Mouse (Mus musculus) neural tube, embryonic 13.5 days (tissue): Measurements from ENCODE around the gene Gm11939. TPM values are rescaled to one million over a fixed set of nuclear protein-coding genes. Genes with fewer than 3 reads are reported as not detected.
A peak's percentile ranks its signal among the peaks of the same experiment; 100 is the strongest.
"Not testable (repeated sequence)": the region's sequence is repeated elsewhere in the genome, so short reads cannot be mapped to it uniquely, and the experiment has no call there.

Experiments used
- ATAC-seq: fragments of 200-750 bp; cut with Nextera tagmentation; 2 replicates; pipeline ENCODE4 v1.8.0; 2017; ENCODE audit warnings: low read depth, mild to moderate bottlenecking, moderate TSS enrichment, moderate library complexity
- H3K27ac ChIP-seq: fragments of 300-500 bp; sonication (generic); replicated peaks from 2 replicates; pipeline ENCODE4 v1.5.1; 2015; ENCODE audit warnings: moderate library complexity, mild to moderate bottlenecking, inconsistent platforms
- H3K27me3 ChIP-seq: fragments of 300-500 bp; sonication (generic); 2 replicates; pipeline ENCODE4 v1.6.1; 2015; ENCODE audit warnings: mild to moderate bottlenecking, inconsistent platforms
- H3K36me3 ChIP-seq: fragments of 300-500 bp; sonication (generic); 2 replicates; pipeline ENCODE4 v1.6.1; 2015; ENCODE audit warnings: mild to moderate bottlenecking, inconsistent platforms
- H3K4me1 ChIP-seq: fragments of 300-500 bp; sonication (generic); replicated peaks from 2 replicates; pipeline ENCODE4 v1.6.1; 2015; ENCODE audit warnings: inconsistent platforms
- H3K4me2 ChIP-seq: fragments of 300-500 bp; sonication (generic); 2 replicates; pipeline ENCODE4 v1.6.1; 2015; ENCODE audit warnings: inconsistent platforms, mild to moderate bottlenecking, moderate library complexity
- H3K4me3 ChIP-seq: fragments of 300-500 bp; sonication (generic); 2 replicates; pipeline ENCODE4 v1.5.1; 2015; ENCODE audit warnings: mild to moderate bottlenecking, inconsistent platforms
- H3K9ac ChIP-seq: fragments of 300-500 bp; sonication (generic); 2 replicates; pipeline ENCODE4 v1.6.1; 2015; ENCODE audit warnings: moderate library complexity, mild to moderate bottlenecking, inconsistent platforms
- H3K9me3 ChIP-seq: fragments of 300-500 bp; sonication (generic); 2 replicates; pipeline ENCODE4 v1.6.1; 2016; ENCODE audit warnings: inconsistent platforms
- WGBS: fragments of 180-500 bp; shearing (Covaris S2); methylation state at CpG from one replicate; pipeline ENCODE4 v1.1.7; 2015; 5-methylcytosine and 5-hydroxymethylcytosine counted together
- polyA plus RNA-seq: library from polyadenylated mRNA; unstranded; fragments of >200 nt; fragmentation: Nextera tagmentation; extraction: Ambion mirVana; gene quantifications from 2 replicates; pipeline ENCODE4 v1.2.1, GENCODE M21; 2015

Gene Gm11939
- not detected in 2 replicates for polyA plus RNA-seq

DNA sequence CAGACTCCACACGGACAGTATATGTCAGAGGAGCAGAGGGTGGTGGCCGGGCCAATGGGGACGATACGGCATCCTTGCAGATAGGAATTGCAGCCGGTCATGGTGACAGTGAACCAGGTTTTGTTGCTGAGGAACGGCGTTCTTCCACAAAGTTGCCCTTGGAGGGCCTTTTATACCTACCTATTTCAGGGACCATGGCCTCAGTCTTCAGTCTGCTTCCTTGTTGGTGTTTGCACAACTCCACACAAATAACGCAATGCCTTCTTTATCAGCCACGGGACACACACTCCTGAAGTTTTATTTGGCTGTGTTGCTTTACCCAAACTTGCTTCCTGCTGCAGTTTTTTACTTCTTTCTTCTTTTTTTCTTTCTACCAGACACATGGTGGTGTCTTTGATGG, at the start of gene Gm11939:
Gene Gm11939 (minus strand): TSS at position 101 of the 400 bp plus-strand sequence.
- H3K27ac ChIP-seq, result no peak within 1 kb of the TSS
- H3K4me1 ChIP-seq, result no peaks in the 10 kb centered on the region
- H3K27me3 ChIP-seq, result no peaks in the 10 kb centered on the region
- H3K4me3 ChIP-seq, result no peak within 1 kb of the TSS
- no peak within 1 kb of the TSS for H3K9ac ChIP-seq
- no peak for ATAC-seq
- no peaks in the 10 kb centered on the region for H3K36me3 ChIP-seq
- H3K9me3 ChIP-seq, result no peaks in the 10 kb centered on the region
- H3K4me2 ChIP-seq, result no peak within 1 kb of the TSS
- 95% methylated on average over 9 of the region's 9 CpGs for WGBS

GRCm38 (mm10) chr11:99603208-99603607, 43.9 kb upstream of the Gm11939 start, which contains the start of gene Gm11938:
TSS of gene Gm11938 (minus strand) at chr11:99603308.
- WGBS, result 53% methylated on average over 1 of the region's 1 CpGs
- H3K9me3 ChIP-seq, H3K4me1 ChIP-seq, H3K27ac ChIP-seq, H3K36me3 ChIP-seq, H3K27me3 ChIP-seq, H3K4me2 ChIP-seq, ATAC-seq, H3K9ac ChIP-seq, H3K4me3 ChIP-seq: not testable (repeated sequence)

DNA sequence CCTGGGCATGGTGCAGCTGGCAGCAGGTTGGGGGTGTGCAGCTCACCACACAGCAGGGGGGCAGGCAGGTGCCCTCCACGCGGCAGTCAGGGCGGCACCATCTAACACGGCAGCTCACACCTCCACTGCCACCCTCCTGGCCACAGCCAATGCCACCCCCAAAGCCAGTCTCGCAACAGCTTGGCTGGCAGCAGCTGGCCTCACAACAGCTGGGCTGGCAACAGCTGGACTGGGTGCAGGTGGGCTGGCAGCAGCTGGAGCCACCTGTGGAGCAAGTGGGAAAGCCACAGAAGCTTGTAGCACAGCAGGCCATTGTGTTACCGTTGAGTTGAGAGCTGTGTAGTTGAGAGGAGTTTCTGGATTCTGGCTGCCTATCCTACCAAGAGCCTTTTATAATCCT, 38.5 kb upstream of the Gm11939 start, which contains the start of gene Krtap9-3:
Gene Krtap9-3 (minus strand): TSS at position 364 of the 400 bp plus-strand sequence.
- not testable (repeated sequence) for H3K27me3 ChIP-seq, H3K4me3 ChIP-seq, H3K9ac ChIP-seq, ATAC-seq, H3K36me3 ChIP-seq, H3K4me1 ChIP-seq, H3K27ac ChIP-seq, H3K4me2 ChIP-seq, H3K9me3 ChIP-seq
- 81% methylated on average over 6 of the region's 6 CpGs for WGBS

DNA sequence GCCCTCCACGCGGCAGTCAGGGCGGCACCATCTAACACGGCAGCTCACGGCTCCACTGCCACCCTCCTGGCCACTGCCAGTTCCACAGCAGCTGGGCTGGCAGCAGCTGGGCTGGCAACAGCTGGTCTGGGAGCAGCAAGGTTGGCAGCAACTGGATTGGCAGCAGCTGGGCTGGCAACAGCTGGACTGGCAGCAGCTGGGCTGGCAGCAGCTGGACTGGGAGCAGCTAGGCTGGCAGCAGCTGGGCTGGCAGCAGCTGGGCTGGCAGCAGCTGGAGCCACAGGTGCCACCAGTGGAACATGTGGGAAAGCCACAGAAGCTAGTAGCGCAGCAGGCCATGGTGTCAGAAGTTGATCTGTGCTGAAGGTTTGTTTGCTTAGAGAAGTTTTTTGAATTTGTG, 31.7 kb upstream of the Gm11939 start, which contains the start of gene Krtap1-3:
Gene Krtap1-3 (minus strand): TSS at position 359 of the 400 bp plus-strand sequence.
- H3K27ac ChIP-seq, result no peak within 1 kb of the TSS
- no peak within 1 kb of the TSS for H3K9ac ChIP-seq
- H3K4me2 ChIP-seq, result no peak within 1 kb of the TSS
- ATAC-seq, result no peak
- H3K9me3 ChIP-seq, result no peaks in the 10 kb centered on the region
- H3K27me3 ChIP-seq, result no peaks in the 10 kb centered on the region
- H3K36me3 ChIP-seq, result no peaks in the 10 kb centered on the region
- no peak within 1 kb of the TSS for H3K4me3 ChIP-seq
- no peaks in the 10 kb centered on the region for H3K4me1 ChIP-seq
- 91% methylated on average over 6 of the region's 6 CpGs for WGBS

DNA sequence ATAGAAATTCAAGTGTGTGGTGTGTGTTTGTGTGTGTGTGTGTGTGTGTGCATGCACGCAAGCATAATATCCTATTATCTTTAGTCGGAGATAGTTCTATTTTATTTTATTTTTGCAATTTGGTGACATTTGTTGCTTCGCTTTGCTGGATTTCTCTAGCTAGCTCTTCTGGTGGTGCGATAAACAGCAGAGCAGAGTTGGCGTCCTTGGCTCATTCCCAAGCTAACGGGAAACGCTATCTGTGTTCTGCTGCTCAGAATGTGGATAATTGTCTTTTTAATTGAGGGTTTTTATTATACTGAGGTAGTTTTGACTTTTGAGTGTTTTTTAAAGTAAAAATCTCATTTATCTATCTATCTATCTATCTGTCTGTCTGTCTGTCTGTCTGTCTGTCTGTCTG, 25.8 kb upstream of the Gm11939 start:
- Histone ChIP-seq H3K4me3 (no peak overlapping the region), H3K9ac (no peak overlapping the region), H3K36me3 (no peaks in the 10 kb centered on the region), H3K4me1 (no peaks in the 10 kb centered on the region), H3K27ac (no peak overlapping the region), H3K4me2 (no peak overlapping the region), H3K27me3 (no peaks in the 10 kb centered on the region), H3K9me3 (no peaks in the 10 kb centered on the region)
- 88% methylated on average over 7 of the region's 7 CpGs for WGBS
- ATAC-seq, result no peak

DNA sequence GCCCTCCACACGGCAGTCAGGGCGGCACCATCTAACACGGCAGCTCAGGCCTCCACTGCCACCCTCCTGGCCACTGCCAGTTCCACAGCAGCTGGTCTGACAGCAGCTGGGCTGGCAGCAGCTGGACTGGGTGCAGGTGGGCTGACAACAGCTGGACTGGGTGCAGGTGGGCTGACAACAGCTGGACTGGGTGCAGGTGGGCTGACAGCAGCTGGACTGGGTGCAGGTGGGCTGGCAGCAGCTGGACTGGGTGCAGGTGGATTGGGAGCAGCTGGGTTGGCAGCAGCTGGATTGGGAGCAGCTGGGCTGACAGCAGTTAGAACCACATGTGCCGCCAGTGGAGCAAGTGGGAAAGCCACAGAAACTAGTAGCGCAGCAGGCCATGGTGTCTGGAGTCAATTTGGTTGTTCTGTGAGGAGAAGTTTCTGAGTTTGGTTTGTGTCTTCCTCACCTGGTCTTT, 24.0 kb upstream of the Gm11939 start, which contains the start of gene Krtap1-4:
Gene Krtap1-4 (minus strand): TSS at position 410 of the 460 bp plus-strand sequence.
- 86% methylated on average over 5 of the region's 5 CpGs for WGBS
- Histone ChIP-seq H3K9ac (no peak within 1 kb of the TSS), H3K9me3 (no peaks in the 10 kb centered on the region), H3K4me3 (no peak within 1 kb of the TSS), H3K36me3 (no peaks in the 10 kb centered on the region), H3K27me3 (no peaks in the 10 kb centered on the region), H3K27ac (no peak within 1 kb of the TSS), H3K4me2 (no peak within 1 kb of the TSS), H3K4me1 (no peaks in the 10 kb centered on the region)
- no peak for ATAC-seq

DNA sequence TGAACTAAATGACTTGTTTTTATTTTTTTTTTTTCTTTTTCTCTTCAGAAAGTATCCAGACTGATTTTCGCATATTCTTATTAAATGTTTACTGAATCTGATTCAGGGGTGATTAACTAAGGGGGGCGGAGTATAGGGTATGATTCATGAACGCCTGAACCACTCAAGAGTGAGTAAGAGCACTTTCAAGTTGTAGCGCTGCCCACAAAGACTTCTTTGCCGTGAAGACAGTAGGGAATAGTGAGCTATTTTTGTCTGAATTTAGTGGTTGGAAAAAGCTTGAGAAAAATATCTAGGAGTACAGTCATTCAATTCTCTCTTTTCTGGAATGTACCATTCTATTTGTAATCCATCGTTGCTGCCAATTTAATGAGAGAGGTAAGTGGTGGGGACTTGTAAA, 22.3 kb upstream of the Gm11939 start:
- Histone ChIP-seq H3K27me3 (no peaks in the 10 kb centered on the region), H3K36me3 (no peaks in the 10 kb centered on the region)
- 86% methylated on average over 6 of the region's 6 CpGs for WGBS

DNA sequence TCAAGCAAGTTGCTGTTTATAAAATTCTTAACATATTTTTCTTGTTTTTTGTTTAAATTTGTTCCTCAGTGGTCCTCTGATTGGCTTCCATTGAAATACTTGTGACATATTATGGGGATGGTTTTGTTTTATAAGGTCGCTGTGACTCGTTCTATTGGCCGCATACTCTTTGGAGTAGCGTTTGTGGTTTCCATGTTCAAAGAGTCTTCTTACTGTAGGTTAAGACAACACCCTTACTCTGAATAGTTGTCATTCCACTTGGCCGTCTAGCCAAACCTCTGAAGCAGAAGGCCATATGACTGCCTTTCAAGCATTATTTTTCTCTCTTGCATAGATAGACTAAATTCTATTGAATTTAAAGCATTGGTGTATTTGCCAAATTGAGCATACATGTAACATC, 21.8 kb upstream of the Gm11939 start:
- ATAC-seq, result no peak
- 93% methylated on average over 5 of the region's 5 CpGs for WGBS
- Histone ChIP-seq H3K27ac (no peak overlapping the region), H3K4me1 (no peaks in the 10 kb centered on the region), H3K27me3 (no peaks in the 10 kb centered on the region), H3K36me3 (no peaks in the 10 kb centered on the region), H3K4me2 (no peak overlapping the region), H3K4me3 (no peak overlapping the region), H3K9ac (no peak overlapping the region), H3K9me3 (no peaks in the 10 kb centered on the region)

More for the DNA sequence above, 22.3 kb upstream of the Gm11939 start:
- ATAC-seq, result no peak
- Histone ChIP-seq H3K4me3 (no peak overlapping the region), H3K9me3 (no peaks in the 10 kb centered on the region), H3K27ac (no peak overlapping the region), H3K4me1 (no peaks in the 10 kb centered on the region), H3K4me2 (no peak overlapping the region), H3K9ac (no peak overlapping the region)

DNA sequence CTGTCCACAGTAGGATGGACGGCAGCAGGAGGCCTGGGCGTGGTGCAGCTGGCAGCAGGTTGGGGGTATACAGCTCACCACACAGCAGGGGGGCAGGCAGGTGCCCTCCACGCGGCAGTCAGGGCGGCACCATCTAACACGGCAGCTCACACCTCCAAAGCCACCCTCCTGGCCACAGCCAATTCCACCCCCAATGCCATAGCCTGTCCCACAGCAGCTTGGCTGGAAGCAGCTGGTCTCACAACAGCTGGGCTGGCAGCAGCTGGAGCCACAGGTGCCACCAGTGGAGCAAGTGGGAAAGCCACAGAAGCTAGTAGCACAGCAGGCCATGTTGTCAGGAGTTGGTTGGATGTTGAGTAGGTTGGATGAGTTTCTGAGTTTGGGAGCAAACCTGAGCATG, 21.4 kb upstream of the Gm11939 start, which contains the start of gene Krtap1-5:
Gene Krtap1-5 (minus strand): TSS at position 381 of the 400 bp plus-strand sequence.
- H3K27ac ChIP-seq, result no peak within 1 kb of the TSS
- H3K27me3 ChIP-seq, result no peaks in the 10 kb centered on the region
- H3K9me3 ChIP-seq, result no peaks in the 10 kb centered on the region
- H3K4me2 ChIP-seq, result no peak within 1 kb of the TSS
- no peaks in the 10 kb centered on the region for H3K36me3 ChIP-seq
- H3K4me3 ChIP-seq, result no peak within 1 kb of the TSS
- 74% methylated on average over 6 of the region's 6 CpGs for WGBS
- ATAC-seq, result no peak
- no peak within 1 kb of the TSS for H3K9ac ChIP-seq
- H3K4me1 ChIP-seq, result no peaks in the 10 kb centered on the region

- peak; percentile 77; the same call in 1 of the 2 replicates for ATAC-seq
- H3K9ac ChIP-seq, result no peak overlapping the region
- H3K4me3 ChIP-seq, result 0 out of 2 replicates have a peak overlapping the region, but pooled peaks have one; percentile 13
- 4% methylated on average over 7 of the region's 7 CpGs for WGBS
- no peaks in the 10 kb centered on the region for H3K9me3 ChIP-seq
- H3K27ac ChIP-seq, result no peak overlapping the region
- H3K4me2 ChIP-seq, result peak overlapping the region; percentile 50
- no peaks in the 10 kb centered on the region for H3K4me1 ChIP-seq
- no peaks in the 10 kb centered on the region for H3K36me3 ChIP-seq
- no peaks in the 10 kb centered on the region for H3K27me3 ChIP-seq
Measured at GRCm38 (mm10) chr11:99574106-99574505, 14.8 kb upstream of the Gm11939 start.

DNA sequence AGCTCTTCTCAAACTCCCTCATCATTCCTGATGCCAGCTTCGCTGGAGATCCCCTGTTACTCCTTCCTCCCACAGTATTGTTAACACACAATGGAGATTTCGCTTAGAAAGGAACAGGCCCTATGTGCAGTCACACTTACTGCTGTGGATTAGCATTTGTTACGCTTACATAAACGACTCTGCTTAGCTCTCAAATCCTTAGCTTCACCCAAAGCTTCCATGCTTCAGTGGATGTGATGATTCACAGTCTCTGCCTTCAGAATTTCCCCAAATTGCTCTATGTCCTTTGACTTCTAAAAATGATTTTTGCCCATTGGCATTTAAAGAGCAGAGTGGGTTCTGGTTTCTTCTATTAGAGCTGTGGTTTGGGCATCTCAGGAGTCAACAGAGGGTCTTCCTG, 13.9 kb upstream of the Gm11939 start:
- Histone ChIP-seq H3K27me3 (no peaks in the 10 kb centered on the region), H3K4me3 (no peak overlapping the region), H3K36me3 (no peaks in the 10 kb centered on the region), H3K4me2 (no peak overlapping the region), H3K27ac (no peak overlapping the region), H3K9ac (no peak overlapping the region), H3K9me3 (no peaks in the 10 kb centered on the region), H3K4me1 (no peaks in the 10 kb centered on the region)
- ATAC-seq, result no peak
- 57% methylated on average over 4 of the region's 4 CpGs for WGBS

DNA sequence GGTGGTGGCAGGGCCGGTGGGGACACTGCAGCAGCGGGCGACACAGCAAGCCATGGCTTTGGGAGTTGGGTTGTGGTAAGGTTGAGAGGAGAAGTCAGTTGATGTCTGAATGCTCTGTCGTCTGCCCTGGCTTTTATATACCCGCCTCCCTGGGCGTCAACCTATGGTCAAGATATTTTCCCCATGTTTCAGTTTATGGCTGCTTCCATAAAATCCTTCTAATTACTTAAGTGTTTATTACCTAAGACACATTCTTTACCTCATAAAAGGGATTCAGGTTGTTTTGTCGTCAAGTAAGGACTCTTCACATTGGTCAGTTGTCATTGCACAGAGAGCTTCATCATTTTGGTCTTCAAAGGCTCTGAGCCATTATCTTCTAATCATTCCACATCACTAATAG, 7.3 kb upstream of the Gm11939 start, which contains the start of gene Krtap3-1:
Gene Krtap3-1 (minus strand): TSS at position 101 of the 400 bp plus-strand sequence.
- H3K4me1 ChIP-seq, result no peaks in the 10 kb centered on the region
- WGBS, result 62% methylated on average over 7 of the region's 7 CpGs
- H3K27ac ChIP-seq, result no peak within 1 kb of the TSS
- no peaks in the 10 kb centered on the region for H3K27me3 ChIP-seq
- no peaks in the 10 kb centered on the region for H3K9me3 ChIP-seq
- no peak for ATAC-seq
- H3K4me3 ChIP-seq, result no peak within 1 kb of the TSS
- H3K9ac ChIP-seq, result no peak within 1 kb of the TSS
- no peak within 1 kb of the TSS for H3K4me2 ChIP-seq
- H3K36me3 ChIP-seq, result no peaks in the 10 kb centered on the region

- no peaks in the 10 kb centered on the region for H3K9me3 ChIP-seq
- 87% methylated on average over 6 of the region's 6 CpGs for WGBS
- no peaks in the 10 kb centered on the region for H3K4me1 ChIP-seq
- no peak overlapping the region for H3K27ac ChIP-seq
- H3K27me3 ChIP-seq, result no peaks in the 10 kb centered on the region
- no peaks in the 10 kb centered on the region for H3K36me3 ChIP-seq
- ATAC-seq, result no peak
- H3K9ac ChIP-seq, result no peak overlapping the region
- no peak overlapping the region for H3K4me2 ChIP-seq
- H3K4me3 ChIP-seq, result no peak overlapping the region
Measured at GRCm38 (mm10) chr11:99562580-99562979, 3.3 kb upstream of the Gm11939 start.
